Mouse (Mus musculus) liver, adult 2 months (tissue): ENCODE measurements around the gene Ruvbl1.

ENCODE experiments used
- CTCF ChIP-seq: fragments of 200-500 bp; IDR thresholded peaks from 2 replicates; pipeline ENCODE4 v1.5.1; 2011; ENCODE audit warnings: low read depth, low read length, control low read depth
- POLR2A ChIP-seq: fragments of 200-500 bp; IDR thresholded peaks from 2 replicates; pipeline ENCODE4 v1.6.1; 2011; ENCODE audit warnings: low read length, control low read depth; ENCODE audit not compliant: insufficient read depth; ENCODE audit errors: extremely low read depth

DNA sequence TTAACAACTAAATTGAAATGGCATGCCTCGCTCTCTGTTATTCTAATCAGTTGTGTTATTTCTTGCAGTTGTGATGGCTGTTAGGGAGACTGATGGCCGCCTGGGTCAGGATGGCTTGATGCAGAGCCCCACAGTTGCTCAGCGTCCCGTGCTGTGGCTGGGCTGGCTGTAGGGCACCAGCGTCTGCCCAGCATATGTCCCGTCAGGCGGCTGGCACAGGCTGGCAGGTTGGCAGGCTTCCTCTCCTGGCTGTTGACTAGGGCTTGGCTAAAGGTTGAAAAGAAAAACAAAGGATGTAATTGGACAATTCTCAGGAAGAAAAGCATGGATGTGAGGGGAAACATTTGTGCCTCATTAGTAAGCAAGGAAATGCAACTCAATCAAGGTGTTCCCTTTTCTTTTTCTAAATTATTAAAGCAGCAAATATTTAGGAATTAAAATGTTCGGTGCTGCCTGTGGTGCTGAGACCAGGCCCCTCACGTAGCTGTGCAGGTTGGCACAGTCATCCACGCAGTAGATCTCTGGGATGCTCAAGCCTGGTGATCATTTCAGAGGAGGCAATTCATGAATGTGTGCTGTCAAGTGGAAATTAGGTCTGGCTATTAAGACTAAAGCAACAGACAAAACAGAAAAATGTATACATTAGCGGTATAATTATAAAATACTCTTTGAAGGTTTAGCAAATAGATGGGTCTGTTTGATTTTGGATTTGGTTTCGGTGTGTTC is 25.6 kb downstream of the Ruvbl1 start:
- TF ChIP-seq CTCF = no peak
- TF ChIP-seq POLR2A = no peak
